8 mouse cellular contexts compared by ENCODE assay signal in genomic region chr19:4476601-4477257, GRCm38 (mm10). TPM values are rescaled to one million over a fixed set of nuclear protein-coding genes. Genes with fewer than 3 reads are reported as not detected.
DNase-seq lines count a peak whose midpoint lies in the region; ATAC-seq lines count a peak whose summit lies in the region.

No protein-coding gene starts in this region.

- no peaks in the 10 kb centered on the region for H3K36me3 ChIP-seq in heart, embryonic 11.5 days (ENCODE audit: control insufficient read depth, insufficient read depth, low read length)
- H3K36me3 ChIP-seq in forebrain, embryonic 15.5 days = no peaks in the 10 kb centered on the region
- H3K36me3 ChIP-seq in intestine, embryonic 14.5 days (ENCODE audit: control insufficient read depth, insufficient read depth, low read length) = no peaks in the 10 kb centered on the region
- H3K36me3 ChIP-seq in limb, embryonic 15.5 days = no peaks in the 10 kb centered on the region
- no peaks in the 10 kb centered on the region for H3K36me3 ChIP-seq in neural tube, embryonic 12.5 days

- DNase-seq in heart, adult 9 months (ENCODE audit: low spot score in 2 of 2) = no peak
- peak; percentile 79 for DNase-seq in cerebellum, adult 11 months
- DNase-seq in intestine, embryonic 14.5 days (ENCODE audit: low spot score) = peak; percentile 77
- no peak for DNase-seq in c-Kit-positive CD71-positive TER-119-positive erythroid progenitor cells, embryonic 14.5 days (ENCODE audit: low spot score)

- 0 out of 2 replicates have a peak, but pooled peaks have one; percentile 17 for ATAC-seq in heart, embryonic 11.5 days (replicated peaks; ENCODE audit: insufficient number of reproducible peaks, low FRiP score, low TSS enrichment)
- peak; percentile 67 for ATAC-seq in forebrain, embryonic 15.5 days (replicated peaks)
- ATAC-seq in intestine, embryonic 14.5 days (replicated peaks; ENCODE audit: low FRiP score, low TSS enrichment, low read depth) = peak; percentile 62; the same call in 1 of the 2 replicates
- ATAC-seq in limb, embryonic 15.5 days (ENCODE audit: insufficient number of reproducible peaks, low FRiP score, low TSS enrichment, low read depth) = peak; percentile 33; the same call in 1 of the 2 replicates
- peak; percentile 70 for ATAC-seq in neural tube, embryonic 12.5 days (ENCODE audit: low FRiP score, low read depth)

- H3K27me3 ChIP-seq in heart, embryonic 11.5 days (ENCODE audit: control insufficient read depth, insufficient read depth, low read length) = peaks cover 27% of the 10 kb centered on the region
- peaks cover 20% of the 10 kb centered on the region; the same call in 1 of the 2 replicates for H3K27me3 ChIP-seq in forebrain, embryonic 15.5 days
- peaks cover 42% of the 10 kb centered on the region for H3K27me3 ChIP-seq in intestine, embryonic 14.5 days (replicated peaks; ENCODE audit: control insufficient read depth, insufficient read depth, low read length)
- H3K27me3 ChIP-seq in limb, embryonic 15.5 days = peaks cover 39% of the 10 kb centered on the region
- H3K27me3 ChIP-seq in neural tube, embryonic 12.5 days (replicated peaks) = peaks cover 43% of the 10 kb centered on the region

- peak overlapping the region; percentile 54 for H3K4me3 ChIP-seq in heart, embryonic 11.5 days (ENCODE audit: low read depth, low read length)
- peak overlapping the region; percentile 48 for H3K4me3 ChIP-seq in forebrain, embryonic 15.5 days
- H3K4me3 ChIP-seq in intestine, embryonic 14.5 days (ENCODE audit: low read depth, low read length) = peak overlapping the region; percentile 47
- H3K4me3 ChIP-seq in limb, embryonic 15.5 days = peak overlapping the region; percentile 55
- H3K4me3 ChIP-seq in neural tube, embryonic 12.5 days = peak overlapping the region; percentile 46

- peaks cover 6% of the 10 kb centered on the region; the same call in 1 of the 2 replicates for H3K4me1 ChIP-seq in heart, embryonic 11.5 days (ENCODE audit: control insufficient read depth, insufficient read depth, low read length)
- H3K4me1 ChIP-seq in forebrain, embryonic 15.5 days = peaks cover 12% of the 10 kb centered on the region
- 0 out of 2 replicates have a peak, but pooled peaks cover 4% of the 10 kb centered on the region for H3K4me1 ChIP-seq in intestine, embryonic 14.5 days (replicated peaks; ENCODE audit: control insufficient read depth, insufficient read depth, low read length)
- peaks cover 14% of the 10 kb centered on the region for H3K4me1 ChIP-seq in limb, embryonic 15.5 days
- peaks cover 8% of the 10 kb centered on the region; the same call in 1 of the 2 replicates for H3K4me1 ChIP-seq in neural tube, embryonic 12.5 days

- H3K9me3 ChIP-seq in heart, embryonic 11.5 days (replicated peaks; ENCODE audit: control insufficient read depth, low read length) = no peaks in the 10 kb centered on the region
- no peaks in the 10 kb centered on the region for H3K9me3 ChIP-seq in forebrain, embryonic 15.5 days
- H3K9me3 ChIP-seq in intestine, embryonic 14.5 days (ENCODE audit: control insufficient read depth, low read length) = no peaks in the 10 kb centered on the region
- H3K9me3 ChIP-seq in limb, embryonic 15.5 days = no peaks in the 10 kb centered on the region
- no peaks in the 10 kb centered on the region for H3K9me3 ChIP-seq in neural tube, embryonic 12.5 days

- under 1% methylated on average over 70 of the region's 70 CpGs for WGBS in heart, embryonic 11.5 days (ENCODE audit: insufficient replicate concordance)
- WGBS in forebrain, embryonic 15.5 days = under 1% methylated on average over 66 of the region's 70 CpGs
- 0% methylated on average over 58 of the region's 70 CpGs for WGBS in intestine, embryonic 14.5 days
- under 1% methylated on average over 70 of the region's 70 CpGs for WGBS in limb, embryonic 15.5 days
- WGBS in neural tube, embryonic 12.5 days = under 1% methylated on average over 70 of the region's 70 CpGs

- peak overlapping the region; percentile 94 for H3K4me2 ChIP-seq in heart, embryonic 11.5 days
- H3K4me2 ChIP-seq in forebrain, embryonic 15.5 days (replicated peaks) = peak overlapping the region; percentile 94
- peak overlapping the region; percentile 99 for H3K4me2 ChIP-seq in intestine, embryonic 14.5 days (ENCODE audit: low read length)
- peak overlapping the region; percentile 99 for H3K4me2 ChIP-seq in limb, embryonic 15.5 days
- peak overlapping the region; percentile 94 for H3K4me2 ChIP-seq in neural tube, embryonic 12.5 days (replicated peaks)

- H3K9ac ChIP-seq in heart, embryonic 11.5 days (ENCODE audit: low read depth, low read length) = peak overlapping the region; percentile 66
- peak overlapping the region; percentile 47 for H3K9ac ChIP-seq in forebrain, embryonic 15.5 days (replicated peaks)
- H3K9ac ChIP-seq in intestine, embryonic 14.5 days (ENCODE audit: low read length) = peak overlapping the region; percentile 38
- peak overlapping the region; percentile 33 for H3K9ac ChIP-seq in limb, embryonic 15.5 days
- H3K9ac ChIP-seq in neural tube, embryonic 12.5 days = peak overlapping the region; percentile 61

- H3K27ac ChIP-seq in heart, embryonic 11.5 days (ENCODE audit: low read depth, low read length) = no peak overlapping the region
- no peak overlapping the region for H3K27ac ChIP-seq in forebrain, embryonic 15.5 days (replicated peaks)
- no peak overlapping the region for H3K27ac ChIP-seq in intestine, embryonic 14.5 days (ENCODE audit: low read depth)
- H3K27ac ChIP-seq in limb, embryonic 15.5 days = no peak overlapping the region
- H3K27ac ChIP-seq in neural tube, embryonic 12.5 days = no peak overlapping the region

RNA-seq across cellular contexts. Expression of gene Syt12, which starts 0.5 kb away (rescaled TPM):
- polyA plus RNA-seq in heart, embryonic 11.5 days (2014; fragmentation: Nextera tagmentation; extraction: Ambion mirVana) = 0.72 and 1.3 TPM in 2 replicates
- 1.5 and 1.8 TPM in 2 replicates for polyA plus RNA-seq in forebrain, embryonic 15.5 days (2015; fragmentation: Nextera tagmentation; extraction: Ambion mirVana)
- 0.27 and 0.47 TPM in 2 replicates for polyA plus RNA-seq in intestine, embryonic 14.5 days (2014; fragmentation: Nextera tagmentation; extraction: Ambion mirVana)
- 0.55 and 0.76 TPM in 2 replicates for polyA plus RNA-seq in limb, embryonic 15.5 days (2015; fragmentation: Nextera tagmentation; extraction: Ambion mirVana)
- 1.7 and 1.9 TPM in 2 replicates for polyA plus RNA-seq in neural tube, embryonic 12.5 days (2016; fragmentation: Nextera tagmentation; extraction: Ambion mirVana)

RNA-seq across cellular contexts. Expression of gene 2010003K11Rik, which starts 21.7 kb away (rescaled TPM):
- not detected in 2 replicates for polyA plus RNA-seq in heart, embryonic 11.5 days (2014; fragmentation: Nextera tagmentation; extraction: Ambion mirVana)
- not detected in 2 replicates for polyA plus RNA-seq in forebrain, embryonic 15.5 days (2015; fragmentation: Nextera tagmentation; extraction: Ambion mirVana)
- polyA plus RNA-seq in intestine, embryonic 14.5 days (2014; fragmentation: Nextera tagmentation; extraction: Ambion mirVana) = not detected in 2 replicates
- polyA plus RNA-seq in limb, embryonic 15.5 days (2015; fragmentation: Nextera tagmentation; extraction: Ambion mirVana) = not detected in 2 replicates
- not detected in 2 replicates for polyA plus RNA-seq in neural tube, embryonic 12.5 days (2016; fragmentation: Nextera tagmentation; extraction: Ambion mirVana)

RNA-seq across cellular contexts. Expression of gene Pcx, which starts 33.5 kb away (rescaled TPM):
- 12.8 and 13.9 TPM in 2 replicates for polyA plus RNA-seq in heart, embryonic 11.5 days (2014; fragmentation: Nextera tagmentation; extraction: Ambion mirVana)
- 26.8 and 28.4 TPM in 2 replicates for polyA plus RNA-seq in forebrain, embryonic 15.5 days (2015; fragmentation: Nextera tagmentation; extraction: Ambion mirVana)
- polyA plus RNA-seq in intestine, embryonic 14.5 days (2014; fragmentation: Nextera tagmentation; extraction: Ambion mirVana) = 8.5 and 9.7 TPM in 2 replicates
- polyA plus RNA-seq in limb, embryonic 15.5 days (2015; fragmentation: Nextera tagmentation; extraction: Ambion mirVana) = 16.2 and 16.5 TPM in 2 replicates
- 22.6 and 23.5 TPM in 2 replicates for polyA plus RNA-seq in neural tube, embryonic 12.5 days (2016; fragmentation: Nextera tagmentation; extraction: Ambion mirVana)

RNA-seq across cellular contexts. Expression of gene Rhod, which starts 37.5 kb away (rescaled TPM):
- 28.5 and 31.1 TPM in 2 replicates for polyA plus RNA-seq in heart, embryonic 11.5 days (2014; fragmentation: Nextera tagmentation; extraction: Ambion mirVana)
- 5.1 and 5.6 TPM in 2 replicates for polyA plus RNA-seq in forebrain, embryonic 15.5 days (2015; fragmentation: Nextera tagmentation; extraction: Ambion mirVana)
- polyA plus RNA-seq in intestine, embryonic 14.5 days (2014; fragmentation: Nextera tagmentation; extraction: Ambion mirVana) = 22.1 and 30.9 TPM in 2 replicates
- polyA plus RNA-seq in limb, embryonic 15.5 days (2015; fragmentation: Nextera tagmentation; extraction: Ambion mirVana) = 45.2 and 53.6 TPM in 2 replicates
- 10.3 and 11.6 TPM in 2 replicates for polyA plus RNA-seq in neural tube, embryonic 12.5 days (2016; fragmentation: Nextera tagmentation; extraction: Ambion mirVana)

Comparison
In these comparisons a context has a peak if more than half of its experiments do, and no peak if none do; other contexts are left out.
1. ATAC-seq: peak in every context shown above with its lines; median percentile 70 in neural tube, embryonic 12.5 days; 67 in forebrain, embryonic 15.5 days; 62 in intestine, embryonic 14.5 days; 33 in limb, embryonic 15.5 days; 17 in heart, embryonic 11.5 days.
2. DNase-seq: peak in cerebellum, adult 11 months (single experiment) and intestine, embryonic 14.5 days (single experiment); none in heart, adult 9 months (0 of 2) and c-Kit-positive CD71-positive TER-119-positive erythroid progenitor cells, embryonic 14.5 days (single experiment).
3. Peak in every context shown above with its lines, with median percentiles within 50 percentile points of each other: H3K4me2 ChIP-seq, H3K4me3 ChIP-seq and H3K9ac ChIP-seq.